Mouse (Mus musculus) heart, adult 2 months (tissue): ENCODE data around the gene 9430038I01Rik.

Experiments used
- CTCF ChIP-seq: fragments of 200-600 bp; IDR thresholded peaks from 2 replicates; pipeline ENCODE4 v1.8.1; 2022; ENCODE audit warnings: antibody characterized with exemption, mild to moderate bottlenecking, moderate library complexity
- POLR2A ChIP-seq: fragments of 200-500 bp; IDR thresholded peaks from 2 replicates; pipeline ENCODE4 v1.6.1; 2011; ENCODE audit warnings: mild to moderate bottlenecking, low read depth, low read length, control low read depth; ENCODE audit not compliant: insufficient read depth

DNA sequence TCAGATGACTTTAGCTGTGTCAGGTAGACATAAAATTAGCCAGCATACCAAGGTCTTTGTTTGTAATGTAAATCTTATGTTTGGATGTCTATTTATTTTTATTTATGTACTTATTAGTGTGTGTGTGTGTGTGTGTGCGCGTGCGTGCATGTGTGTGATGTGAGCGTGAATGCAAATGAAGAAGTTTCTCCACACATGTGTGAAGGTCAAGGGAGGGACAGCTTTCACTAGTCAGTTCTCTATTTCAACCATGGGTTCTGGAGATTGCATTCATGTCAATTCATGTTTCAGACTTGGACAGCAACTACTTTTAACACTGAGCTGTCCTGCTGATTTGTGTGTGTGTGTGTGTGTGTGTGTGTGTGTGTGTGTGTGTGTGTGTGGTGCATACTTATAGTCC lies 10.7 kb upstream of the 9430038I01Rik start:
- TF ChIP-seq POLR2A (no peak), CTCF (no peak)
